Mouse (Mus musculus) frontal cortex, adult 2 months (tissue): Measurements from ENCODE around the gene Cst11. TPM values are rescaled to one million over a fixed set of nuclear protein-coding genes. Genes with fewer than 3 reads are reported as not detected.

Source experiments
- polyA plus RNA-seq: library from polyadenylated mRNA; depleted of rRNA; stranded (reverse); fragments of >200 nt; gene quantifications from 2 replicates; pipeline ENCODE4 v1.2.3, GENCODE M21; 2012; rRNA removed

The Cst11 gene
- polyA plus RNA-seq, 1 experiment, result not detected

Other genes with a start within 250 kb of the Cst11 start
- gene Nxt1, start 98.9 kb downstream of the Cst11 start, polyA plus RNA-seq, result 22.0 and 24.7 TPM in 2 replicates
- gene Gzf1, start 90.5 kb downstream of the Cst11 start, polyA plus RNA-seq, result 19.3 and 20.1 TPM in 2 replicates
- 241 and 278 TPM in 2 replicates for gene Napb, start 39.0 kb downstream of the Cst11 start, polyA plus RNA-seq
- 0.74 and 0.90 TPM in 2 replicates for gene Cstl1, start 21.1 kb downstream of the Cst11 start, polyA plus RNA-seq
- gene 8030411F24Rik, start 10.5 kb upstream of the Cst11 start, polyA plus RNA-seq, result not detected in 2 replicates
- 0.99 and 1.4 TPM in 2 replicates for gene Cst12, start 17.9 kb upstream of the Cst11 start, polyA plus RNA-seq
- gene Cst8, start 27.3 kb upstream of the Cst11 start, polyA plus RNA-seq, result not detected in 2 replicates
- not detected in 2 replicates for gene Cst13, start 48.6 kb upstream of the Cst11 start, polyA plus RNA-seq
- not detected in 2 replicates for gene Cst9, start 63.6 kb upstream of the Cst11 start, polyA plus RNA-seq
- gene 9230104L09Rik, start 93.5 kb upstream of the Cst11 start, polyA plus RNA-seq, result not detected in 2 replicates
- gene Cst3, start 104.2 kb upstream of the Cst11 start, polyA plus RNA-seq, result 4,774 and 5,236 TPM in 2 replicates
- gene Gm1330, start 231.8 kb upstream of the Cst11 start, polyA plus RNA-seq, result not detected in 2 replicates
- gene Gm10750, start 245.7 kb upstream of the Cst11 start, polyA plus RNA-seq, result not detected in 2 replicates